In genomic region chr7:127296098-127296497, GRCm38 (mm10) we compare ENCODE assay signal across 11 mouse cellular contexts. TPM values are rescaled to one million over a fixed set of nuclear protein-coding genes. Genes with fewer than 3 reads are reported as not detected.
A peak's percentile ranks its signal among the peaks of the same experiment; 100 is the strongest.
DNase-seq lines count a peak whose midpoint lies in the region; ATAC-seq and TF ChIP-seq lines count a peak whose summit lies in the region.
"Had no signal": no experiment of that assay in that cellular context is flagged by ENCODE, and none has a peak within 500 bp of the region (broad histone marks: within the 10 kb centered on the region; RNA-seq: fewer than 3 reads in every experiment).

Gene Itgal (plus strand): TSS chr7:127296260.

- TF ChIP-seq CTCF in bone marrow, adult 2 months (IDR thresholded peaks at IDR 0.05; ENCODE audit: control insufficient read depth, insufficient read depth, low read length) = no peak
- no peak for TF ChIP-seq CTCF in lung, postnatal 0 days (IDR thresholded peaks at IDR 0.05)

- 0 out of 2 replicates have a peak, but pooled peaks have one; percentile 23 for ATAC-seq in lung, postnatal 0 days

- H3K4me2 ChIP-seq in lung, postnatal 0 days (replicated peaks; ENCODE audit: low read depth, low read length) = no peak within 1 kb of the TSS
- H3K4me2 ChIP-seq: limb, embryonic 13.5 days; neural tube, embryonic 13.5 days had no signal

- peak within 1 kb of the TSS; percentile 75 for H3K4me3 ChIP-seq in bone marrow, adult 2 months (replicated peaks; ENCODE audit: control insufficient read depth, low read depth, low read length)
- H3K4me3 ChIP-seq in lung, postnatal 0 days (ENCODE audit: low read depth, low read length) = 0 out of 2 replicates have a peak within 1 kb of the TSS, but pooled peaks have one; percentile 12
- H3K4me3 ChIP-seq: erythroblast, embryonic 14.5 days; limb, embryonic 13.5 days; neural tube, embryonic 13.5 days had no signal

- H3K9ac ChIP-seq in lung, postnatal 0 days (replicated peaks; ENCODE audit: low read depth) = no peak within 1 kb of the TSS
- H3K9ac ChIP-seq: limb, embryonic 13.5 days; neural tube, embryonic 13.5 days had no signal

- 1% methylated on average over 11 of the region's 11 CpGs for WGBS in bone marrow, adult 2 months
- WGBS in lung, postnatal 0 days = 62% methylated on average over 11 of the region's 11 CpGs

- no peaks in the 10 kb centered on the region for H3K9me3 ChIP-seq in lung, postnatal 0 days (ENCODE audit: low read length)
- H3K9me3 ChIP-seq: limb, embryonic 13.5 days; neural tube, embryonic 13.5 days had no signal

- peak; percentile 90 for DNase-seq in CD4-positive helper T cell, adult 2 months (ENCODE audit: low read depth, low spot score)
- DNase-seq in lung, postnatal 0 days (ENCODE audit: low spot score) = peak; percentile 33
- DNase-seq in spleen, postnatal 14 days (ENCODE audit: low spot score in 2 of 2) = peak; percentile 12 to 42
- DNase-seq in gastrocnemius, postnatal 25 days = no peak
- no peak for DNase-seq in layer of hippocampus, adult 9-10 months (ENCODE audit: low spot score)
- no peak for DNase-seq in right cerebral cortex, postnatal 36 days (ENCODE audit: low spot score in 2 of 2)
- no peak for DNase-seq in kidney, adult 11 months

- no peak for TF ChIP-seq EP300 in lung, postnatal 0 days (IDR thresholded peaks at IDR 0.05)

- peak within 1 kb of the TSS; percentile 92 for H3K27ac ChIP-seq in bone marrow, adult 2 months (ENCODE audit: control insufficient read depth, insufficient read depth, low read depth, low read length, poor library complexity)
- no peak within 1 kb of the TSS for H3K27ac ChIP-seq in lung, postnatal 0 days (ENCODE audit: low read length)
- H3K27ac ChIP-seq: limb, embryonic 13.5 days; neural tube, embryonic 13.5 days had no signal

- no peaks in the 10 kb centered on the region for H3K27me3 ChIP-seq in lung, postnatal 0 days (replicated peaks; ENCODE audit: insufficient read depth, low read length)
- H3K27me3 ChIP-seq: limb, embryonic 13.5 days; neural tube, embryonic 13.5 days had no signal

- H3K4me1 ChIP-seq in bone marrow, adult 2 months (ENCODE audit: control insufficient read depth, insufficient read depth, low read length) = no peaks in the 10 kb centered on the region; the same call in 1 of the 2 replicates
- no peaks in the 10 kb centered on the region for H3K4me1 ChIP-seq in lung, postnatal 0 days (ENCODE audit: insufficient read depth, low read depth, low read length)
- H3K4me1 ChIP-seq: limb, embryonic 13.5 days; neural tube, embryonic 13.5 days had no signal

- TF ChIP-seq POLR2A in bone marrow, adult 2 months (IDR thresholded peaks at IDR 0.05; ENCODE audit: borderline replicate concordance, control insufficient read depth, low read depth, low read length) = peak; percentile 48; the same call in 1 of the 2 replicates

- H3K36me3 ChIP-seq in lung, postnatal 0 days (ENCODE audit: insufficient read depth, low read length) = no peaks in the 10 kb centered on the region
- H3K36me3 ChIP-seq: limb, embryonic 13.5 days; neural tube, embryonic 13.5 days had no signal

RNA-seq across cellular contexts. Expression of gene Itgal, which starts in this region (rescaled TPM):
- 11.9 and 51.9 TPM in 2 replicates for polyA plus RNA-seq in bone marrow, adult 2 months (2011; ENCODE audit: insufficient read depth, insufficient read length, low replicate concordance, missing spikeins)
- 3.7 and 3.8 TPM in 2 replicates for polyA plus RNA-seq in lung, postnatal 0 days (2015; fragmentation: Nextera tagmentation; extraction: Ambion mirVana)
- total RNA-seq in gastrocnemius, postnatal 25 days (2021) = under 1 TPM; 0.26 to 0.40 TPM

Comparison
In these comparisons a context has a peak if more than half of its experiments do, and no peak if none do; other contexts are left out.
1. DNase-seq: peak in CD4-positive helper T cell, adult 2 months (single experiment), lung, postnatal 0 days (single experiment) and spleen, postnatal 14 days (2 of 2); none in gastrocnemius, postnatal 25 days (single experiment), layer of hippocampus, adult 9-10 months (single experiment), right cerebral cortex, postnatal 36 days (0 of 2) and kidney, adult 11 months (single experiment).